Mouse (Mus musculus) skeletal muscle tissue, adult 2 months (tissue): ENCODE data around the gene Bend3.

Experiments
- DNase-seq: peaks from one replicate; pipeline ENCODE4 v3.0.0-alpha.2; 2012; ENCODE audit warnings: low read depth, low spot score

Gene Bend3

DNA sequence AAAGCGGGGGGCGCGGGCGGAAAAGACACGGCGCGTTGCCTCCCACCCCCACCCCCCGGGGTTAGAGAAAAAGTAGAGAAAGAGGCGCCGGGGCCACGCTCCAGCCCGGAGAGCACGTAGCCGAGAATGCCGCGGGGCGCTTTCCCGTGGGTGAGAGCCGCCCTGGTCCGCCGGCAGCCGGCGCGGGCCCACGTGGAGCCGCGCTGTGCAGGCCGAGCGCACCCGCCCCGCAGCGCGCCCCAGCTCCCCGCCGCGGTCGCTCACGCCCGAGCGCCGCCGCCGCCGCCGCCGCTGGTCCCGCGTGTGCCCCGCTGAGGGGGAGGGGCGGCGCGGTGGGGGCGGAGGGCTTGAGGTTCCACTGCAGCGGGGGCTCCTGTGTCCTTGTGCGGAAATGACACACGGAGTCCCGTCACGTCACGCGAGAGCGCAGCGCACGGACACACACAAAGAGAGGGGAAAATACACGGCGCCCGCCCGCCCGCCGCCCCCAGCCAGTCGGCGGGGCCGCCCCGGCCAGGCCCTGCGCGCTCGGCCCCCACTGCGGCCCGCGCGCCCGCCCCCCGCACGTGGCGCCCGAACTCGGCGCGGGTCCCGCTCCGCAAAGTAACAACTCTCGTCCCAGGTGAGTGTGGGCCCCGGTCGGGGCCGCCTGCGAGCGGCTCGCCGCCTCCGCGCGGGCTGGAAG is at the start of gene Bend3:
Bend3 (plus strand) TSS at position 81 of the 685 bp plus-strand sequence.
- DNase-seq: no peak

DNA sequence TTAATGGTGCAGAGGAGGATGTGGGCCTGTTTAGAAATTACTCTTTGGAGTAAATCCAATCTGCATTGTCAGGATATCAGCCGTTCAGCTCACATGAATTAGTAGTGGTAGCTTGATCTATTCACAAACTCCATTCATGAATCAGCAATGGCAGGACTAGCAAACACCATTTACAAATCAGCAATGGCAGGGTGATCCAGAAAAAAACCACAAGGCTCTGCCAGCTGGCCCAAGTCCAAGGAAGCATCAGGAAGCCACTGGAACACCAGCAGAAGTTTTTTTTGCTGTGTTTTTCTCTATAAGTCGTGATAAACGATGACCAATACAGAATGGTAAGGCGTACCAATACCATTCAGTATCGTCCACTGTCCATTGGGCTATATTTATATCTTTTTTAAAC is 48.0 kb upstream of the Bend3 start:
- no peak for DNase-seq

- no peak for DNase-seq
Measured at GRCm38 (mm10) chr10:43434326-43434725, 44.3 kb upstream of the Bend3 start.

DNA sequence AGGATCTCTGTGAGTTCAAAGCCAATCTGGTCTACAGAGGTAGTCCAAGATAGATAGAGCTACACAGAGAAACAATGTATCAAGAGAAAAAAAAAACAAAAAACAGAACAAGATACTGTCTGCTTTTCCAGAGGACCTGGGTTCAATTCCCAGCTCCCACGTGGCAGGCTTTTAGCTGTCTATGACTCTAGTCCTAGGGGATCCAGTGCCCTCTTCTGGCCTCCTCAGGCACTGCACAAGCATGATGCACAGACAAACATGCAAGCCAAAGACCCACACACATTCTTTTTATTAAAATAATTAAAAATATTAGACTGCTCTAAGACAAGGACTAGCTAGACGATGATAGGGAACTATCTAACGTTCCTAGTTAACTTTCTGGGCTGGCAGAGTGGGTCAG is 42.9 kb upstream of the Bend3 start:
- no peak for DNase-seq

DNA sequence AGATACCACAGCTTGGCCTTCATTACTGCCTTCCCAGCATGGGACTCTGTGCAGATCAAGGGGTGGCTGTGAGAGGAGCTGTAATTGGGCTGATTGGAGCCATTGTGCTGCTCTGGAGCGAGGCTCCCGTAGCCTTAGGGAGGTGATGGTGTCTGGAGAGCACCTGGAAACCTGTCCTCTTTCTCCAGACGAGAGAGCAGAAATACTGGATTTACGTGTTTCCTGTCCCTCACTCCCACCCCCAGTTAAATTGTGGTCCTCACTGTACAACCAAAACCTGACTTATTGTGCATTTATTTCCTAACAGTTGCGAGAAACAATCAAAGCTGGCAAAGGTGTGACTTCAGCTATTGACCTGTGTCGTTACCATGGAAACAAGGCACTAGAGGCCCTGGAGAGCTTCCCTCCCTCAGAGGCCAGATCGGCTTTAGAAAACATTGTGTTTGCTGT is 39.1 kb upstream of the Bend3 start:
- no peak for DNase-seq

DNA sequence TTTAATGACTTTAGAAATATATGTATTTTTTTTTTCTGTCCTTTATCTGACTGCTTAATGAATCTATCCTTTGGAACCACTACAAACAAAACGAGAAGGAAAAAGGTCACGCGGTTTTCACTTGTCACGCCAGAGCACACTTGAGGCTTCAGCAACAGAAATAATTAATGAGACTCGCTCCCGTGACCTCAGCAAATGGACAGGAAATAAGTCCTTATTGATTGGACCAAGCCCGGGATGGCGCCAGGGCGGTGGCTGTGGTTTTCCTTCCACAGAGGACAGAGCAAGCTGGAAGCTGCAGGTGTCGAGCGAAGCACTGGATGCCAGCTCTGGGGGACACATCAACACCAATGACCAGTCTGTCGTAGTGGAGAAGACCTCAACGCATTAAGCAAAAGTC is 38.6 kb upstream of the Bend3 start:
- DNase-seq: no peak

- DNase-seq: peak; percentile 55
Measured at GRCm38 (mm10) chr10:43440981-43441740, 37.5 kb upstream of the Bend3 start.

DNA sequence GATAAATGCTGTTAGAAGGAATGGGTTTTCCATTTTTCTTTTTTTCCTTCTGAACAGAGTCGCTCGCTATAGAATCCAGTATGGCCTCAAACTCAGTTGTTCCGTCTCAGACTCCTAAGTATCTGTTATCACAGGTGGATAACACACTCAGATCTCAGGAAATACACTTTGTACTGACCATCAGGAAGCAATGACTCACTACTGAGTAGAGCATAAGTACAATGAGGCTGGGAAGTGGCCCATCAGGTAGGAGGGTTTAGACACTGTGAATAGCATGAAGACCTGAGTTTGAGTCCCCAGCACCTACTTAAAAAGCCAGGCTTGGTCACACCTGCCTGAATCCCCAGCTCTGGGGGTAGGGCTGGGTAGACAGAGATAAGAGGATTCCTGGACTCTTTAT is 30.0 kb upstream of the Bend3 start:
- no peak for DNase-seq

DNA sequence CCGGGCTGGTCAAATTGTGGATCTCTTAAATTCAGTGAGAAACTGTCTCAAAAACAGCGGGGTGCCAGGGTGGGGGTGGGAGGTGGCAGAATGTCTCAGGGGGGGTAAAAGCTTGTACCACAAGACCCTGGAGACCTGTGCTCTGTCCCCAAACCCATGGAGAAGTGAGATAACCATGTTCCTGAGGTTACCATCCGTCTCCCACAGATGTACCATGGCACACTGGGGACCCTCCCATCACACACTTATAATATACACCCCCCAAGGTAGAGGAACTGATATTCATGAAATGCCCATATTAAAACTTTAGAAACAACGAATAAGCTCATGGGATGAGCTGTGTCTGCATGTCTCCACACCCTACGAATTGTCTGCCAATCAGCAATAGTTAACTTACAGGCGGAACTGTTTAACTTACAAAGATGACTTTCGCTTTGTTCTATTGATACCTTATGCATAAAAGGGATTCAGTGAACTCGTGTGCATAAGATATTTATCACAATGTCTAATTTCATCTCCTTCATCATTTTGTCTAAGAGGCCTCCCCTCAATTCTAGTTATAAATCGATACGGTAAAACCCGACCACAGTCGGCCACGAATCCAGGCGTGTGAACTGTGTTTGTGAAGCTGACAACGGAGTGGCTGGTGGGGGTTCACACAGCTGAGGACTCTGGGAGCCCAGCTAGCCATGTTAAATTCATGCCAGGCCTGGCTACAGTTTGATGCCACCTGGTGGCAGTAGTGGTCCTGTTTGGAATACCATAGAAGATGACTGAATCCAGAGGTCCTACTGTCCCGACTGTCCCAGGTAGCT is 26.6 kb upstream of the Bend3 start:
- peak; percentile 47 for DNase-seq

- DNase-seq: no peak
Measured at GRCm38 (mm10) chr10:43452663-43452996, 26.0 kb upstream of the Bend3 start.

- DNase-seq: no peak
Measured at GRCm38 (mm10) chr10:43454219-43454618, 24.4 kb upstream of the Bend3 start.

DNA sequence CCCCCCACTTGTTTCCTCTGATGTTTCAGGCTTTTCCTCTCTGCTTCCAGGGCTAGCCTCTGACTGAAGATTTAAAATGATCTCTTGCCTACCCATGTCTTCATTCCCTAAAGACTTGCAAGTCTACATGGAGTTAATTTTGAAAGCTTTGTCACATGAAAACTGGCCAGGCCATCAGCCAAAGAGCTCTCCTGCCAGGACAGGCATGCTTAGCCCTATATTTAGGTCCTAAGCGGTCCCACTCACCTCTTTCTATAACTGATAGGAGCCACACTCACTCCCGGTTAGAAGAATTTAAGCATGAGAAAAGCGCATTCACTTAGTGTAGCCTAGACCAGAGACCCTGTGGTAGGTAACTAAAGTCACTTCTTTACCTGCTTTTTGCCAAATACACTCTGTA is 24.0 kb upstream of the Bend3 start:
- DNase-seq: no peak

- no peak for DNase-seq
Measured at GRCm38 (mm10) chr10:43462821-43463220, 15.8 kb upstream of the Bend3 start.

GRCm38 (mm10) chr10:43463227-43463626 is 15.4 kb upstream of the Bend3 start:
- no peak for DNase-seq

- DNase-seq: no peak
Measured at GRCm38 (mm10) chr10:43466223-43466622, 12.4 kb upstream of the Bend3 start.

- DNase-seq: no peak
Measured at GRCm38 (mm10) chr10:43467659-43468058, 11.0 kb upstream of the Bend3 start.

- DNase-seq: no peak
Measured at GRCm38 (mm10) chr10:43468293-43468692, 10.3 kb upstream of the Bend3 start.

DNA sequence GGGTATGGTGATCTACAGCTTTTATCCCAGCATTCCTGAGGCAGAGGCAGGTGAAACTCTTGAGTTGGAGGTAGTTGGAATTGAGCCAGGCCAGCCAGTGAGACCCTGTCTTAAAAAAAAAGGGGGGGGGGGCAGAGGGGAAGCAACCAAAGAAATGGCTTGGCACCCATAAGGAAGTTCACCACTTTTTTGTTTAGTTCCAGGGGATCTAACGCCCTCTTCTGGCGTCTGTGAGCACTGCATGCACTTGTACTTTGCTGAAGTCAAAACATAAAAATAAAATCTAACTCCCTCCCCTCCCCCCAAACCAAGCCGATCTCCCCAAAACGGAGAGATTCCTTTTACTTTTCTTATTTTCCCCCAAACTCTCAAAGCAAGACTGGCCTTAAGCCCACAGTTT is 3.3 kb upstream of the Bend3 start:
- peak; percentile 19 for DNase-seq

DNA sequence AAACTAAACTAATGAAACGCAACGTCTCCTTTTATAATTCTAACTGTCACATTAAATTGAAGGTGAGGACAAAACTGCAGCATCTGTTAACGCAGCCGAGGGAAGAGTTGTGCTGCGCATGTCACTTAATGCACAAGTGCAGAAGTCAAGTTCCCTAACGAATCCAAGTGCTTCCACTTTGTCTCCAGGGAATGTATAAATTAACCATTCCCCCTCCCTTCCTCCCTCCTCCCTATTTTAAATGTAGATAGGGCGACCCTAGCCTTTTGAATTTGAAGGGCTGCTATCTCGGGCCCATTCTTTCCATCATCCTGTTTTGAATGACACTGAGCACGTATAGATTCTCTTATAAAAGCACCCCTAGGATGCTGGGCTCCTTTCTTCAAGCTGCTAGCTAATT is 1.2 kb upstream of the Bend3 start:
- no peak for DNase-seq

DNA sequence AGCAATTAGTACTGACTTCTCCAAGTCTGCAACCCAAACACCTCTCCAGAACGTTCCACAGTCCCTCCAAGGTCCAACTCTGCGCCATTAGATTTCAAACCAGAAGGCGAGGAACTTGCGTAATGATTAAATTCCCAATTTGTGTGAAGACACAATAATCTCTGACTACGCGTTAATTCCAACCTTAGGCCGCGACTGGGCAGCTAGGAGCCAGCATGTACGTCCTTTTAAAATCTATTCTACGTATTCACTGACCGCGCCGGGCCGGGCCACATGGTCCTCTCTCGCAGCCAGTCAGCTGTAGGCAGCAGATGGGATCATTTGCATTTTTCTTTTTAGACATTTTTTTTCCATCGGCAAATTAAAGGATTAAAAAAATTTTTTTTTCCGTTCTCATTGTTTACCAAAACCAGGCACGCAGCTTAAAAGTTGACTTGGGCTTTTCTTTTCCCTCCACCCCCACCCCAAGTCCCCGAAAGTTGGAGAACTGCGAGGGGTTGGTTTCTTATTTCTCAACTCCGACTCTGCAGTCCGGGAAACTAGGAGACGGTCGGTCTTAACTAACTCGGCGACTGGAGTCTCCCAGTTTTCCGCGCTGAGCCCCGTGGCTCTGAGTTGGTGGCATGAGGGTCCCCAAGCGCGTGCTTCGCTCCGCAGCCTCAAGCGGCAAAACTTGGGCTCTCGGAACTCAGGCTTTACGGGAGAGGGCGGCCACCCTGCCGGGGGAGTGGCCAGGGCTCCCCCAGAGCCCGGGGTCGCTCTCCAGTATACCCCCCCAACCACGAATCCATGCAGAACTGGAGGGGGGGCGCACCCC is 558 bp upstream of the Bend3 start:
- DNase-seq: peak; percentile 38

DNA sequence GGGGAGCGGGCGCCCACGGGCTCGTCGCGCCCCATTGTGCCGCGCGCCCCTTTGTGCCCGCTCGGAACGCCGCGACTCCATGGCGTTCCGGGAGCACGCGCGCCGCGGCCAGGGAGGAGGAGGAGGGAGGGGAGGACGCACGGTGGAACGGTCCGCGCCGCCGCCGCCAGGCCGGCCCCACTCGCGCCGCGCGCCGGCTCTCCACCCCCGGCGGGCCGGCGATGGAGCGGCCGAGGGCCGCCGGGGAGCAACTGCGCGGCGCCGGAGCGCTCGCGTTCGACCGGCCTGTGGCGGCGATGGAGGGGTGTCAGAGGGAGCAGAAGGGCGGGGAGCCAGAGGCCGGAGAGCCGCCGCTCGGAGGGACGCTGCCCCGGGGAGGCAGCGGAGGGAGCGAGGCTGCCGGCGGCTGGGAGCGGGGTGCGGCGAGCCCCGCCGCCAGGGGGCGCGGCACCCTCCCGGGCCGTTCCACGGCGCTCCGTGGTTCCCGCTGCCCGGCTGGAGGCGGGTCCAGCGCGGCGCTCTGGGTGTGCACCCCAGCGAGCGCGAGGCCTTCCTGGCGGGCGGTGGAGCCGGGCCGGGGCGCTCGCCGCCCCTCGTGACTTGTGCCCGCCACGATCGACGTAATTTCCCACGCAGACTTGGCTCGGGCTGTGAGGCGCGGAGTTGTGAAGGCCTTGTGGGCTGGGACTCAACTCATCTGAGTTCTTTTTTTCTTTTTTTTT is 966 bp downstream of the Bend3 start:
- peak; percentile 85 for DNase-seq
